Mouse (Mus musculus) urinary bladder, adult 2 months (tissue): ENCODE data around the gene Gm8126. TPM values are rescaled to one million over a fixed set of nuclear protein-coding genes. Genes with fewer than 3 reads are reported as not detected.
"Not testable (repeated sequence)": the region's sequence is repeated elsewhere in the genome, so short reads cannot be mapped to it uniquely, and the experiment has no call there.

Experiments
- DNase-seq: peaks from one replicate; pipeline ENCODE4 v3.0.0; 2022; ENCODE audit warnings: low spot score
- polyA plus RNA-seq: library from polyadenylated mRNA; depleted of rRNA; stranded (reverse); fragments of >200 nt; gene quantifications from 2 replicates; pipeline ENCODE4 v1.2.3, GENCODE M21; 2012; rRNA removed

The Gm8126 gene
- not detected in 2 replicates for polyA plus RNA-seq

DNA sequence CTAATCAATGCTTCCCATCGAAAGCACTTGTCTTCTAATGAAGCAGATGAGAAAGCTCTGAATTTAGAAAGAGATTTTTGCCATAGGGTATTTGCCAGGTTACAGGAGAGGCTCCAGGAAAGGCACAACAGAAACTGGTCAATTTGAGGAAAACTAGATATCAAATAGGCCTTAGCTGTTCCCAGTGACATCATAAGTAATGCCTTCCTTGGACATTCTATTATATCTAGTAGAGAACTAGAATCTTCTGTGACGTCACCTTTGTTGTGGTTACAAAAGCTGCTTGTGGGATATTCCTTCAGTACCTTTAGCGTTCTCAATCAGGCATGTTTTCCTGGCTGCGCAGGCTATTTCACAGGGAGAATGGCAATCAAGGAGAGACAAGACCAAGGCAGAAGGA, at the start of gene Gm8126:
Gene Gm8126 (plus strand): TSS at position 301 of the 400 bp plus-strand sequence.
- DNase-seq, result not testable (repeated sequence)

DNA sequence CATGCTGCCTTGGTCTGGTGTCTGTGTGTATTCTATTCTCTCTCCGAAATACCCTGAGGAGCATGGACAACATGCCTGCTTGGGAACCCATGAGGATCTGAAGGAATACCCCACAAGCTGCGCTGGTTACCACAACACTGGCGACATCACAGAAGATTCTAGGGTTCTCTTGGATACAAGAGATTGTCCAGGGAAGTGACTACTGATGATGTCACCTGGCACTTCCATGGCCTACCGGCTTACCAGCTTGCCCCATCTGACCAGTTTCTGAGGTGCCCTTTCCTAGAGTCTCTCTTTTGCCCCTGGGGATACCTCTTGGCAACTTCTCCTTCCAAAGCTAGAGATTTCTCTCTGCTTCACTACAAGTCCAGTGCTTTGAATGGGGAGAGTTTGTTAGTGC, 23.2 kb upstream of the Gm8126 start, which contains the start of gene Gm8122:
Gene Gm8122 (minus strand): TSS at position 101 of the 400 bp plus-strand sequence.
- DNase-seq, result not testable (repeated sequence)

DNA sequence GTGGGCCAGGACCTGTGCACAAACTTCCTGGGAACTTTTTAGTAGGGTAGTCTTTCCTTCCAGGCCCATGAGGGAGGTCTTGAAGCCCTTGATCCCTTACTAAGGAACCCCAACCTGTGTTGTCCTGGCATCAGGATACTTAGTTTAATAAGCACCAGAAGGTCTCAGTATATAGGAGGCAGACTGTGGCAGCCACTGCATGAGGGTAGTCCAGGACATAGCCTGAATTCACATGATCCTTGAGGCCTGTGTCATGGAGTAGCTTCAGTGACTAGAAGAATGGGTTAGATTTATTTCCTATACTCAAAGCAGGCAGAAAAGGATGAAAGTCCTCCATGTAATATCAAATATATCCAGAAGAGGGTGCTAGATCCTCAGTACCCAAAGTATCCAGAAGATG, 20.7 kb upstream of the Gm8126 start:
- DNase-seq, result not testable (repeated sequence)

DNA sequence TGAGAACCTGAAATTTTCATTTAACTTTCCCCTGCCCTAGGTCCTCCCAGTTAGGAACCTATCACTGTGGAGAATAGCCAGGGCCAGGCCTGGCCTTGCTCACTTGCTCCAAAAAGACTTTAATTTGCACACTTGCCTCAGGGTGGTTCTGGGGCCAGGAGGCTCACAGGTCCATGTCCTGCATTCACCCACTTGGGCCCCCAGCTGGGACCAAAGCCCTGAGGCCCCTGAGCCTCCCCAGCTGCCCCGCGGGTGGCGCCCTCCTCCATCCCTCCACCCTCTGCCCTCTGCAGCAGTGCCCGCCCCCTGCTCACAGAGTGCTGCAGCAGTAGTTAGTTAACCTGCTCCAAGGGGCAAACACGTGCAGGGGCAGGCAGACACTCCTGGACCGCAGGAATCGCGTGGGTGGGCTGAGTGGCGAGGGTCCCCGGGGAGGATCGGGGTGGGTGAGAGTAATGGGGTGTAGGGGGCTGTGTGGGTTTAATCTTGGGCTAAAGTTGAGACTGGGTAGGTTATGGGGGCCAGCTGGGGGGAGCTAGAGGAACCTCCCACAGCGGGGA, 8.8 kb upstream of the Gm8126 start:
- not testable (repeated sequence) for DNase-seq

DNA sequence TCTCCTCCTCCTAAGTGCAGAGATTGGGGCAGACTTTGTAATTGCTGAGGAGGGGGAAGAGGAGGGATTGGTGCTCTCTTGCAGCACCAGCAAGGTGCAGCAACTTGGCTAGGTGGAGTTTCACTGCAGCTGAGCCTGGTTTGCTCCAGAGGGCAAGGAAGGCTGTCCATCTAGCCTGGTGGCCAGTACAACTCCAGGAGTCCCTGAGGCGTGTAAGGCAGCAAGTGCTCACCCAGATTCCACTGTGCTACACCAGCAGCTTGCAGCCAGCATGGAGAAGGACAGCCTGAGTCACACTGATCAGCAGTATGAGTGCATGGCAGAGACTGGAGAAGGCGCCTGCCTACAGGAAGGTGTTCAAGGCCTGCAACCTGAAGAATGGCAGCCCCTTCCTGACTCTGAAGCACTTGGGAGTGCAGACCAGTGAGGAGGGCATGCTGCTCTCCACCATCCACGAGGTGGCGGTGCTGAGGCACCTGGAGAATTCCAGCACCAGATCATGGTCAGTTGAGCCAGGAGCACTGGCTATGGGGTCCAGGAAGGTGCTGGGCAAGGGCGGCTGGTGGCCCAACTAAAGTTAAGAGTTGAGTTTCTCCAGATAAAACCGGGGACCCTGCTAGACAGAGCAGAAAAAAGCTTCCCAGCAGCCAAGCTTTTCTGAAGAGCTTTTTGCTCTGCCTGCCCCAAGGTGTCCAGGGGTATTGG, 7.7 kb upstream of the Gm8126 start:
- DNase-seq, result not testable (repeated sequence)

DNA sequence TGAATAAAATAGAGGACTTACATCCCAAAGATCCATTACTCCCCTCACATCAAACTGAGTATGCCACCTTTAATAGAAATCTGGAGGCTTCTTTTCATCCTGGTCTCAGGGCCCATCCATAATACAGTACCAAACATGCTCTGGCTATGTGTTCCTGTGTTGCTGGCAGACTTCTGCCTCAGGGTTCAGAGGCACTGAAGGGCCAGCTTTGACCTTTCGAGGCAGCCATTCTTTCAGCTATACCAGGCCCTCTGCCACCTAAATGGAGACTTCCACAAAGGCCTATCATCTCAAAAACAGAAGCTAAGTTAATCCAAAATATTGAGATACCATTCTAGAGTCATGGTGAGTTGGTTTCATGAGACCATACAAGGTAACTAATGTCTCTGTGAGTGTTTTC, 1.9 kb upstream of the Gm8126 start:
- not testable (repeated sequence) for DNase-seq

- not testable (repeated sequence) for DNase-seq
Observed at GRCm38 (mm10) chr14:43263421-43263820, 5.0 kb downstream of the Gm8126 start.

DNA sequence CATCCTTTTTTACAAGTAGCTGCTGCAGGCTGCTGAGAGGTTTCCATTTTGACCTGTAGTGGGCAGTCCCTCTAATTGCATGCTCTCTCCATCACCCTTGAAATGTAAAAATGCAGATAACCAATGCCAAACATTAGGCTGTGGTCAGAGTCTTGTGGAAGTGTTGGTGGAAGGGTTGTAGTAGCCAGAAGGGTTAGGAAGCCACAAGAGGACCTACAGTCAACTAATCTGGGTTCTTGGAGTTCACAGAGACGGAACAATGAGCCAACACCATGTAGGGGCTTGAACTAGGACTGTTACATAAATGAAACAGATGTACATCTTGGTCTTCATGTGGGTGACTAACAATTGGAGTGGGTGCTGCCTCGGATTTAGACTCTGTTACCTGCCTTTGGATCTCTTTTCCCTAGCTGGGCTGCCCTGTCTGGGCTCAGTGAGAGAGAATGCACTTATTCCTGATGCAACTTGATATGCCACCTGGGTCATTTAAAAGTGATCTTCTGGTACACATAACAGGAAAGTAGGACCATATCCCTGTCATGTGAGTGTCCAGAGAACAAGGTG, 10.2 kb downstream of the Gm8126 start:
- not testable (repeated sequence) for DNase-seq

- DNase-seq, result not testable (repeated sequence)
Observed at GRCm38 (mm10) chr14:43269211-43269610, 10.8 kb downstream of the Gm8126 start.

DNA sequence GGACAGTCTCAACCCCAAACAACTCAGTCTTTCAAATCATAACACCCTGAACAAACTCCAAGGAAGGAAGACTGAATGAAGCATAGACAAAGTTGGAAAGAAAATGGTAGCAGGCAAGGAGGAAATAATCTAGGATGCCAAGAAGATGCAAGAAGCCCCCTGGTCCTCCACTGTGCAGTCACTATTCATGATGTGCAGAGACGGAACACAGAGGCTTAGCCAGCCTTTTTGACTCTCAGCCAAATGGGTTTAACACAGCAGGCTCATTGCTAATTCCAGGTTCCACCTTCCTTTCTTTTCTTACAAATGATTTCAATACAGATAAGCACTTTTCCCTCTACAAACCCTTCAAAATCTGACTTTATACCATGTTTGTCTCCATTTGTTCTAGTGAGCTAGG, 14.7 kb downstream of the Gm8126 start:
- not testable (repeated sequence) for DNase-seq

- peak; percentile 48 for DNase-seq
Observed at GRCm38 (mm10) chr14:43274986-43275511, 16.6 kb downstream of the Gm8126 start, which contains the start of gene Gm9732. TSS of gene Gm9732 (plus strand) at chr14:43275036.

GRCm38 (mm10) chr14:43275752-43276151, 17.3 kb downstream of the Gm8126 start:
- not testable (repeated sequence) for DNase-seq

DNA sequence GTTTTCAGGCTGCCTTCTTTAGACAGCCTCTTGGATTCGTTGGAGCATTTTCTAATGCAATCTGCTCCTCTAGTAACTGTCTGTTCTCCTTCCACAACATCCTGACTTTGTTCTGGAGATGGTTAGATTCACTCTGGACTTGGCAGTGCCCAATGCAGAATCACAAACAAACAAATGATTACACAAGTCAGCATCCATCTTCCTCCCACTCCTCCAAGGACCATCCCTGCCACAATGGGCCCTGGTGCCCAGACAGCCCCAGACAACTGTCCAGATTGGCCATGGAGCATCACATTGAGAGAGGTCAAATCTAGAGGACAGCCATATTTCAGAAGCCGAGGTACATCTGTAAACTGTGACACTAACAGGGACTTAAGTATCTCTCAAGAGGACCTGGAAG, 19.0 kb downstream of the Gm8126 start:
- not testable (repeated sequence) for DNase-seq

DNA sequence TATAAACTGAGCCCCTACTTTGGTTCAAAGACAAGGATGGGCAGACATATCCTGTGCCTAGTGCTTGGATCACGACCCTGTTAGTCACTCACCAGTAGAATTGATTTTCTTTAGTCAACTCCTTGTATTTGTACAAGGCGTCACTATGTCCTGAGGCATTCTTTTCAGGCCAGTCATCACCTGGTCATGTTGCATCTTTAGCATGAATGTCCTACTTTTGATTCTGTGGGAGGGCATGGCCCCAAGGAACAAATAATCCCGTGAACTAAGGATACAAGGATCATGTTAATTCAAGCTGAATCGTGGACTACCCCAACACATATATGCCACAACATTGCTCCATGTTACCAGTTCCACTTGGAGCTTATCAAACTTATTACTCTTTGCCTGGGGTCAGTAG, 19.7 kb downstream of the Gm8126 start:
- not testable (repeated sequence) for DNase-seq

DNA sequence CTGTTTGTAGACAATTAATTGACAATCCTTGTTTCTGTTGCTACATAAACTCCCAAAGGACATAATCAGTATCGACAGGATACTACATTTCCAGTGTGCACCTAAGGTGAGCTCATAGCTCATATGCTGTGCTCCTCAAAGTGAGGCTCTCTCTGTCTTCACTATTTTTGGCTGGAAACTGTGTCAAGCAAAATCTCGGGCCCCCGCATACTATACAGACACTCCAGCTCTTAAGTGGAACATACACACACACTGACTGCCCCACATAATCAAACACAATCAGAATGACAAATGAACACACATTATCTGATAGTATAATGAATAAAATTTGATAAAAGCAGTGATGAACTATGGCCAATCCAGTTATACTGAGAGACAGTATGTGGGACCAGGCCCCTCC, 20.2 kb downstream of the Gm8126 start:
- not testable (repeated sequence) for DNase-seq

- DNase-seq, result not testable (repeated sequence)
Observed at GRCm38 (mm10) chr14:43293503-43293902, 35.1 kb downstream of the Gm8126 start, which contains the start of gene Gm8127. TSS of gene Gm8127 (minus strand) at chr14:43293832.

Other genes with a start within 250 kb of the Gm8126 start
- gene Gm10376, start 243.0 kb upstream of the Gm8126 start, polyA plus RNA-seq, result not detected in 2 replicates
- not detected in 2 replicates for gene Gm8094, start 182.0 kb upstream of the Gm8126 start, polyA plus RNA-seq
- not detected in 2 replicates for gene Gm8104, start 158.0 kb upstream of the Gm8126 start, polyA plus RNA-seq
- gene Gm7233, start 78.8 kb upstream of the Gm8126 start, polyA plus RNA-seq, result not detected in 2 replicates
- not detected in 2 replicates for gene Gm8122, start 23.3 kb upstream of the Gm8126 start, polyA plus RNA-seq
- not detected in 2 replicates for gene Gm9732, start 16.4 kb downstream of the Gm8126 start, polyA plus RNA-seq
- not detected in 2 replicates for gene Gm8127, start 35.2 kb downstream of the Gm8126 start, polyA plus RNA-seq
- not detected in 2 replicates for gene 1700001F09Rik, start 89.2 kb downstream of the Gm8126 start, polyA plus RNA-seq
- gene Gm8138, start 157.7 kb downstream of the Gm8126 start, polyA plus RNA-seq, result not detected in 2 replicates